8 mouse cellular contexts compared by ENCODE assay signal in the genomic region with DNA sequence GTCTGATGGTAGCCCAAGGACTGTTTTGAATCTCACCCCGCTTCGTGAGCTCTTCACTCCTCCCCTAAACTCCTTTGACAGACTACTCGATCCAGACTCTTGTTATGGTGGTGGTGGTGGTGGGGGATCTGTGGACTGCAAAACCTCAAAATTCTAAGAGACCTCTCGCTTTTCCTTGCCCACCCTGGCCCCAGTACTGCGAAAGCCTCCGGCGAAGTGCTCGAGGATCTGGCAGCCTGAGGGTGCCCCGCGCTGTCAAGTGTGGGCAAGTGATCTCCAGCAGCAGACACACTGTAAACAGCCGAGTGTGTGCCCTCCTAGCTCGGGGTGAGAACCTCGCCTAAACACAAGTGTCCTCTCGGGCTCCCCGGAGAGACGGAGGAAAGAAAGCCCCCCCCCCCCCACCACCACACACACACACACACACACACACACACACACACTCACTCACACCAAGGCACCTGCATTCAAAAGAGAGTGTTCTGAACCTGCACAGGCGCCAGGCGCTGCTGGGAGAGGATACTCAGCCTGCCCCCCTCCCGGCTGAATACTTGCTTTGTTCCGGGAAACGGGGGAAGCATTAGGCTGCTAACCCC. TPM values are rescaled to one million over a fixed set of nuclear protein-coding genes. Genes with fewer than 3 reads are reported as not detected.
DNase-seq lines count a peak whose midpoint lies in the region; ATAC-seq and TF ChIP-seq lines count a peak whose summit lies in the region.

No protein-coding gene starts in this region.

- DNase-seq in heart, adult 2 months, result peak in 1 of 2 experiments; percentile 24
- no peak for DNase-seq in heart, adult 18-20 months
- no peak for DNase-seq in gastrocnemius, postnatal 4 days (ENCODE audit: low spot score in 2 of 2)
- no peak for DNase-seq in right cerebral cortex, adult 2 months (ENCODE audit: low spot score in 2 of 2)

- TF ChIP-seq POLR2A in heart, adult 2 months (IDR thresholded peaks at IDR 0.05; ENCODE audit: insufficient read depth, low read depth, low read length), result no peak
- TF ChIP-seq POLR2A in bone marrow, adult 2 months (IDR thresholded peaks at IDR 0.05; ENCODE audit: borderline replicate concordance, control insufficient read depth, low read depth, low read length), result no peak
- no peak for TF ChIP-seq POLR2A in myocyte (IDR thresholded peaks at IDR 0.05; ENCODE audit: insufficient read length, low read depth)

- no peaks in the 10 kb centered on the region for H3K36me3 ChIP-seq in heart, adult 2 months (ENCODE audit: control insufficient read depth, insufficient read depth, low read length)
- H3K36me3 ChIP-seq in hindbrain, embryonic 16.5 days (ENCODE audit: control insufficient read depth, insufficient read depth, low read length), result no peaks in the 10 kb centered on the region
- H3K36me3 ChIP-seq in myocyte (ENCODE audit: control insufficient read depth, insufficient read depth), result no peaks in the 10 kb centered on the region

- intact Hi-C loops in heart, adult 2 months (cut with DNase I), result loop anchor here (2.0 kb wide), 3 partner anchors 43 to 127 kb away; no protein-coding TSS in a partner anchor

- no peak for TF ChIP-seq EP300 in heart, adult 2 months (IDR thresholded peaks at IDR 0.05; ENCODE audit: insufficient read depth, low read depth, low read length)

- no peak for TF ChIP-seq CTCF in heart, adult 2 months (IDR thresholded peaks at IDR 0.05)
- no peak for TF ChIP-seq CTCF in bone marrow, adult 2 months (IDR thresholded peaks at IDR 0.05; ENCODE audit: control insufficient read depth, insufficient read depth, low read length)

- no peaks in the 10 kb centered on the region for H3K9me3 ChIP-seq in hindbrain, embryonic 16.5 days (ENCODE audit: control insufficient read depth, low read length)

- no peaks in the 10 kb centered on the region for H3K79me2 ChIP-seq in heart, adult 2 months (replicated peaks; ENCODE audit: control insufficient read depth, insufficient read depth, low read length)
- H3K79me2 ChIP-seq in myocyte (ENCODE audit: control insufficient read depth, insufficient read depth), result no peaks in the 10 kb centered on the region

- H3ac ChIP-seq in myocyte (ENCODE audit: control insufficient read depth, insufficient read length), result no peak overlapping the region

- peak overlapping the region; percentile 75 for H3K9ac ChIP-seq in heart, adult 2 months (ENCODE audit: low read depth, low read length)
- peak overlapping the region; percentile 54 for H3K9ac ChIP-seq in hindbrain, embryonic 16.5 days (ENCODE audit: low read depth, low read length)

- no peaks in the 10 kb centered on the region for H3K27me3 ChIP-seq in heart, adult 2 months (ENCODE audit: control insufficient read depth, insufficient read depth, low read length)
- H3K27me3 ChIP-seq in hindbrain, embryonic 16.5 days (replicated peaks; ENCODE audit: control insufficient read depth, insufficient read depth, low read length), result peaks cover 30% of the 10 kb centered on the region
- no peaks in the 10 kb centered on the region for H3K27me3 ChIP-seq in myocyte (ENCODE audit: control insufficient read depth, insufficient read depth, insufficient read length)

- WGBS in heart, adult 2 months, result 12% methylated on average over 17 of the region's 21 CpGs
- WGBS in bone marrow, adult 2 months, result 6% methylated on average over 19 of the region's 21 CpGs
- 7% methylated on average over 16 of the region's 21 CpGs for WGBS in hindbrain, embryonic 16.5 days

- peak overlapping the region; percentile 35; the same call in 1 of the 2 replicates for H3K4me3 ChIP-seq in heart, adult 2 months
- H3K4me3 ChIP-seq in bone marrow, adult 2 months (replicated peaks; ENCODE audit: control insufficient read depth, low read depth, low read length), result peak overlapping the region; percentile 25
- H3K4me3 ChIP-seq in hindbrain, embryonic 16.5 days (ENCODE audit: low read length), result peak overlapping the region; percentile 30
- peak overlapping the region; percentile 28 for H3K4me3 ChIP-seq in myocyte

- H3K27ac ChIP-seq in heart, adult 2 months, result peak overlapping the region; percentile 82
- H3K27ac ChIP-seq in bone marrow, adult 2 months (ENCODE audit: control insufficient read depth, insufficient read depth, low read depth, low read length, poor library complexity), result peak overlapping the region; percentile 92
- no peak overlapping the region for H3K27ac ChIP-seq in hindbrain, embryonic 16.5 days (ENCODE audit: low read depth, low read length)

- H3K4me1 ChIP-seq in heart, adult 2 months (ENCODE audit: control insufficient read depth, insufficient read depth, low read length), result peaks cover 6% of the 10 kb centered on the region
- peaks cover 4% of the 10 kb centered on the region for H3K4me1 ChIP-seq in bone marrow, adult 2 months (ENCODE audit: control insufficient read depth, insufficient read depth, low read length)
- H3K4me1 ChIP-seq in hindbrain, embryonic 16.5 days (ENCODE audit: control insufficient read depth, insufficient read depth, low read depth, low read length), result peaks cover 10% of the 10 kb centered on the region

- no peak for ATAC-seq in hindbrain, embryonic 16.5 days
- ATAC-seq in megakaryocyte progenitor cell, adult 5-6 weeks (replicated peaks; ENCODE audit: poor library complexity), result no peak

- H3K4me2 ChIP-seq in hindbrain, embryonic 16.5 days (ENCODE audit: low read length), result peak overlapping the region; percentile 78
- H3K4me2 ChIP-seq in myocyte (ENCODE audit: low read depth), result peak overlapping the region; percentile 84

TF ChIP-seq in myocyte, 11 proteins besides CTCF, POLR2A, EP300 and RAD21:
- no peak for TF ChIP-seq TCF12 (IDR thresholded peaks at IDR 0.05; ENCODE audit: insufficient read depth, poor library complexity, severe bottlenecking)
- TF ChIP-seq POLR2AphosphoS2 (IDR thresholded peaks at IDR 0.05; ENCODE audit: insufficient read length, low read depth), result no peak
- no peak for TF ChIP-seq MYOG (IDR thresholded peaks at IDR 0.05; ENCODE audit: control insufficient read depth in 1 of 3, insufficient read depth in 1 of 3, insufficient read length in 2 of 3, low read depth in 2 of 3)
- TF ChIP-seq SRF (IDR thresholded peaks at IDR 0.05; ENCODE audit: control insufficient read depth, insufficient read length, low read depth), result no peak
- no peak for TF ChIP-seq CEBPB (IDR thresholded peaks at IDR 0.05; ENCODE audit: insufficient read depth, poor library complexity, severe bottlenecking)
- TF ChIP-seq REST (IDR thresholded peaks at IDR 0.05; ENCODE audit: insufficient read depth, insufficient read length), result no peak
- TF ChIP-seq E2F4 (IDR thresholded peaks at IDR 0.05; ENCODE audit: insufficient read depth), result no peak
- TF ChIP-seq MAX (IDR thresholded peaks at IDR 0.05; ENCODE audit: low read depth), result no peak
- no peak for TF ChIP-seq USF1 (IDR thresholded peaks at IDR 0.05; ENCODE audit: low read depth)
- no peak for TF ChIP-seq MYOD1 (IDR thresholded peaks at IDR 0.05; ENCODE audit: control insufficient read depth in 1 of 3, insufficient read length in 2 of 3, low read depth in 2 of 3)
- no peak for TF ChIP-seq TCF3 (IDR thresholded peaks at IDR 0.05; ENCODE audit: insufficient read length, low read depth)

RNA-seq across cellular contexts. Expression of gene Bcor, which starts 26.2 kb away (rescaled TPM):
- 10 to 100 TPM; 18.0 to 22.4 TPM for total RNA-seq in heart, adult 2 months (2021)
- polyA plus RNA-seq in heart, adult 2 months (2012; rRNA removed), result 11.2 and 15.3 TPM in 2 replicates
- total RNA-seq in heart, adult 18-20 months (2021), result 10 to 100 TPM; 16.7 to 20.5 TPM
- 9.0 and 13.6 TPM in 2 replicates for polyA plus RNA-seq in bone marrow, adult 2 months (2011; ENCODE audit: insufficient read depth, insufficient read length, low replicate concordance, missing spikeins)
- polyA plus RNA-seq in hindbrain, embryonic 16.5 days (2015; fragmentation: Nextera tagmentation; extraction: Ambion mirVana), result 11.2 and 13.4 TPM in 2 replicates
- 12.1 TPM for polyA plus RNA-seq in myocyte (2012; fragmentation: generic; extraction: Trizol)
- 10 to 100 TPM; 38.1 to 38.7 TPM for total RNA-seq in gastrocnemius, postnatal 4 days (2021)
- total RNA-seq in megakaryocyte progenitor cell, adult 5-6 weeks (2015), result 35.3 and 42.7 TPM in 2 replicates
- total RNA-seq in megakaryocyte progenitor cell, adult 5-6 weeks (2017), result 24.7 and 29.1 TPM in 2 replicates
